Mouse (Mus musculus): ENCODE results near the gene Cct5. TPM values are rescaled to one million over a fixed set of nuclear protein-coding genes. Genes with fewer than 3 reads are reported as not detected.

Gene Cct5
- total and polyA plus RNA-seq, 3 experiments: 64.3 to 146 (median 131) TPM

DNA sequence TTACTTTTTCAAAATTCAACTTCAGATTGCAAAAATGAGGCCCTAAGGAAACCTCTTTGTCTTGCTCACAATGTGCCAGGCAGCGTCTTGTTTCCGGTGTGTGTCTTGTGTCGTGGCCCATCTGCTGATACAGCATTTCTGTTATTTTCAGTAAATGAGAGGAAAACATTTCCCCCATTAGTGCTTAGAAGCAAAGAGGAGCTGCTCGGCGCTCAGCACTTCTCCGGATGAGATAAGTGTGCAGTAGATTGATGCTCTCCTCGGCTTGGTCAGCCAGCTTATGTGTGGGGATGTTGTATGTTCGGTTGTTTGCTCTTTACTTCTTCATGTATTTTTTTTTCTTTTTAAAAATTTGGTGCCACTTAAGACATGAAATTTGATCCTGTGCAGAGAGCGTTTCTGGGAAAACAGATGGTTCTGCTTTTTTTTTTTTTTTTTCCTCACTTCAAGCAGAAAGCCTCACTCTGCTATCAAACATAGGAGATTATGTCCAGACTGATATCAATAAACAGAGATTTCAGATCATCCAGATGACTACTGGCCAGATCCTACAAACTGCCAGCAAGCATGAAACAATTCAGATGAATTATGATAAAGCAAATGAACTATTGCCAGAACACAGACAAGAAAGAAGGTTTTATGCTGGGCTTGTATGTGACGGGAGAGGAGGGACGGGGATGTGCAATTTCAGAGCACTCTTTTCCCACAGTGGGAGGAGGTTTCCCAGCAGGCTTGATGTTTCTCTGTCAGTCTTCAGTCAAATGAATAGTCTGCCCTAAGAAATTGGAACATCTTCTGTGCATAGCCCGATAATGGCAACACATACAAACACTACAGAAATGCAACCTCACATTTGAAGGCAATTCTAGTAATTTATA lies 25.9 kb upstream of the Cct5 start:
- no peak overlapping the region for H3K4me3 ChIP-seq

GRCm38 (mm10) chr15:31619521-31619920 lies 17.9 kb upstream of the Cct5 start:
- Histone ChIP-seq H3K27ac (no peak overlapping the region), H3K9ac (ENCODE audit: low read depth, low read length) (no peak overlapping the region), H3K36me3 (ENCODE audit: control insufficient read depth, insufficient read depth, low read length) (no peaks in the 10 kb centered on the region; the same call in 1 of the 2 replicates), H3K4me3 (no peak overlapping the region), H3K27me3 (ENCODE audit: control insufficient read depth, insufficient read depth, low read length) (no peaks in the 10 kb centered on the region), H3K79me2 (replicated peaks; ENCODE audit: control insufficient read depth, insufficient read depth, low read length) (no peaks in the 10 kb centered on the region), H3K4me1 (ENCODE audit: control insufficient read depth, insufficient read depth, low read length) (no peaks in the 10 kb centered on the region)
- intact Hi-C loops (cut with DNase I): loop anchor here (10.0 kb wide), 1 partner anchor 1145 kb away; no protein-coding TSS in a partner anchor
- 93% methylated on average over 8 of the region's 8 CpGs for WGBS
- TF ChIP-seq CTCF (IDR thresholded peaks at IDR 0.05) (0 out of 2 replicates have a peak, but pooled peaks have one; percentile 3), EP300 (IDR thresholded peaks at IDR 0.05; ENCODE audit: insufficient read depth, low read depth, low read length) (no peak)
- DNase-seq: no peak

More for the DNA sequence above, 25.9 kb upstream of the Cct5 start:
- Histone ChIP-seq H3K79me2 (replicated peaks; ENCODE audit: control insufficient read depth, insufficient read depth, low read length) (no peaks in the 10 kb centered on the region), H3K27me3 (ENCODE audit: control insufficient read depth, insufficient read depth, low read length) (no peaks in the 10 kb centered on the region), H3K9ac (ENCODE audit: low read depth, low read length) (no peak overlapping the region), H3K4me1 (ENCODE audit: control insufficient read depth, insufficient read depth, low read length) (no peaks in the 10 kb centered on the region), H3K36me3 (ENCODE audit: control insufficient read depth, insufficient read depth, low read length) (no peaks in the 10 kb centered on the region), H3K27ac (no peak overlapping the region)
- TF ChIP-seq EP300 (IDR thresholded peaks at IDR 0.05; ENCODE audit: insufficient read depth, low read depth, low read length) (no peak), CTCF (IDR thresholded peaks at IDR 0.05) (no peak), POLR2A (IDR thresholded peaks at IDR 0.05; ENCODE audit: insufficient read depth, low read depth, low read length) (no peak)
- WGBS: 39% methylated on average over 12 of the region's 12 CpGs
- no peak for DNase-seq
- intact Hi-C loops (cut with DNase I): no loop called here

- no peak overlapping the region for H3K27ac ChIP-seq
- no peak overlapping the region for H3K4me3 ChIP-seq
- H3K4me1 ChIP-seq (ENCODE audit: control insufficient read depth, insufficient read depth, low read length): no peaks in the 10 kb centered on the region
- no peak overlapping the region for H3K9ac ChIP-seq (ENCODE audit: low read depth, low read length)
- no peaks in the 10 kb centered on the region for H3K79me2 ChIP-seq (replicated peaks; ENCODE audit: control insufficient read depth, insufficient read depth, low read length)
- no peaks in the 10 kb centered on the region; the same call in 1 of the 2 replicates for H3K36me3 ChIP-seq (ENCODE audit: control insufficient read depth, insufficient read depth, low read length)
- 92% methylated on average over 9 of the region's 9 CpGs for WGBS
- no peaks in the 10 kb centered on the region for H3K27me3 ChIP-seq (ENCODE audit: control insufficient read depth, insufficient read depth, low read length)
- intact Hi-C loops (cut with DNase I): loop anchor here (10.0 kb wide), 1 partner anchor 1148 kb away; no protein-coding TSS in a partner anchor
- TF ChIP-seq POLR2A (IDR thresholded peaks at IDR 0.05; ENCODE audit: insufficient read depth, low read depth, low read length): no peak
- TF ChIP-seq CTCF (IDR thresholded peaks at IDR 0.05): no peak
- no peak for TF ChIP-seq EP300 (IDR thresholded peaks at IDR 0.05; ENCODE audit: insufficient read depth, low read depth, low read length)
- DNase-seq: no peak
Observed at GRCm38 (mm10) chr15:31617261-31617660, 15.7 kb upstream of the Cct5 start.

DNA sequence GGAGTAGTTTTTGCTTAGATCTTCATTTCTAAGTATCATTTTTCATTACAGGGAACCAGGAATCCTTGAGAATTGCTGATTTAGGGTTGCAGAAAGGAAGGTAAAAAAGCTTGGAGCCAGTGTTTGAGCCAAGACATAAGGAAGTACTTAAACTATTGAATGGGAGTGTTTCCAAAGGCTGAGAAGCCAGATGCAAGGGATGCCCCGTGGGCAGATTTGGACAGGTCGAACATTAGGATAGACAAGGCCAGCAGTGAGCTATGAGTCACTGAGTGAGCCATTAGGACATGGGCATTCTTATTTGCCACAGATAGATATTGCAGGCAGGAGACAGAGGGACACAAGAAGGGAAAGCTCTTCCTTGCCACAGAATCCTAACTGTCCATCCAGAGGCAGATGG lies 13.1 kb upstream of the Cct5 start:
- Histone ChIP-seq H3K27ac (no peak overlapping the region), H3K9ac (ENCODE audit: low read depth, low read length) (no peak overlapping the region), H3K36me3 (ENCODE audit: control insufficient read depth, insufficient read depth, low read length) (no peaks in the 10 kb centered on the region; the same call in 1 of the 2 replicates), H3K27me3 (ENCODE audit: control insufficient read depth, insufficient read depth, low read length) (no peaks in the 10 kb centered on the region), H3K4me1 (ENCODE audit: control insufficient read depth, insufficient read depth, low read length) (no peaks in the 10 kb centered on the region), H3K79me2 (replicated peaks; ENCODE audit: control insufficient read depth, insufficient read depth, low read length) (no peaks in the 10 kb centered on the region), H3K4me3 (no peak overlapping the region)
- TF ChIP-seq POLR2A (IDR thresholded peaks at IDR 0.05; ENCODE audit: insufficient read depth, low read depth, low read length): no peak
- no peak for TF ChIP-seq EP300 (IDR thresholded peaks at IDR 0.05; ENCODE audit: insufficient read depth, low read depth, low read length)
- TF ChIP-seq CTCF (IDR thresholded peaks at IDR 0.05): no peak
- intact Hi-C loops (cut with DNase I): loop anchor here (10.0 kb wide), 1 partner anchor 1150 kb away; no protein-coding TSS in a partner anchor
- 85% methylated on average over 2 of the region's 2 CpGs for WGBS
- no peak for DNase-seq

- DNase-seq: no peak
- Histone ChIP-seq H3K79me2 (replicated peaks; ENCODE audit: control insufficient read depth, insufficient read depth, low read length) (no peaks in the 10 kb centered on the region), H3K4me3 (no peak overlapping the region), H3K27me3 (ENCODE audit: control insufficient read depth, insufficient read depth, low read length) (no peaks in the 10 kb centered on the region), H3K9ac (ENCODE audit: low read depth, low read length) (no peak overlapping the region), H3K27ac (no peak overlapping the region), H3K36me3 (ENCODE audit: control insufficient read depth, insufficient read depth, low read length) (no peaks in the 10 kb centered on the region; the same call in 1 of the 2 replicates), H3K4me1 (ENCODE audit: control insufficient read depth, insufficient read depth, low read length) (no peaks in the 10 kb centered on the region)
- WGBS: 83% methylated on average over 6 of the region's 6 CpGs
- intact Hi-C loops (cut with DNase I): loop anchor here (10.0 kb wide), 1 partner anchor 1151 kb away; no protein-coding TSS in a partner anchor
- TF ChIP-seq POLR2A (IDR thresholded peaks at IDR 0.05; ENCODE audit: insufficient read depth, low read depth, low read length) (no peak), CTCF (IDR thresholded peaks at IDR 0.05) (no peak), EP300 (IDR thresholded peaks at IDR 0.05; ENCODE audit: insufficient read depth, low read depth, low read length) (no peak)
Observed at GRCm38 (mm10) chr15:31613826-31614453, 12.3 kb upstream of the Cct5 start.

All from heart, adult 2 months (tissue).